Comparison of ENCODE assay signal across 14 mouse cellular contexts in the genomic region with DNA sequence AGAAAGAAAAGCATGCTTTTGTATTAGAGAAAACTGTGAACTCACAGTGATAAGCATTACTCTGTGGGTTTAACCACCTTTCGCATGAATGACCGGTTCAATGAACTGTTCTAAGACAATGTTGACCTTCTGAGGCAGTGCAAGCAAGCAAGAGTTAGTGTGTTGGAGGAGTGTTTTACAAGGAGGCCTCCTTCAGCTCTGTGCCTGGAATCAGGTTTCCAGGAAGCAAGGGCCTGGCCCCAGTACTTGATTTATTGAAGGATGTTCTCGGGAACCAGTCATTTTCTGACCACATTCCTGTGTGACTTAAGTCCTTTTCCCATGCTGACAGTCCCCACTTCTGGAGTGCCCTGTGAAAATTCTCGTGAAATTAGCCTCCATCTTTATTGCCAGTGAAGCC. TPM values are rescaled to one million over a fixed set of nuclear protein-coding genes. Genes with fewer than 3 reads are reported as not detected.
DNase-seq lines count a peak whose midpoint lies in the region; ATAC-seq lines count a peak whose summit lies in the region.
"Had no signal": no experiment of that assay in that cellular context is flagged by ENCODE, and none has a peak within 500 bp of the region (broad histone marks: within the 10 kb centered on the region; RNA-seq: fewer than 3 reads in every experiment).

No protein-coding gene starts in this region.

- H3K4me2 ChIP-seq in kidney, embryonic 14.5 days (replicated peaks; ENCODE audit: low read depth, low read length), result no peak overlapping the region
- no peak overlapping the region for H3K4me2 ChIP-seq in stomach, embryonic 15.5 days
- H3K4me2 ChIP-seq in forebrain, embryonic 11.5 days (ENCODE audit: low read depth, low read length, severe bottlenecking), result no peak overlapping the region
- H3K4me2 ChIP-seq: heart, embryonic 13.5 days; liver, embryonic 13.5 days; midbrain, embryonic 12.5 days had no signal

- no peak overlapping the region for H3K9ac ChIP-seq in kidney, embryonic 14.5 days (ENCODE audit: low read depth, low read length)
- no peak overlapping the region for H3K9ac ChIP-seq in stomach, embryonic 15.5 days
- no peak overlapping the region for H3K9ac ChIP-seq in forebrain, embryonic 11.5 days (ENCODE audit: low read length)
- H3K9ac ChIP-seq: heart, embryonic 13.5 days; liver, embryonic 13.5 days; midbrain, embryonic 12.5 days had no signal

- peaks cover 4% of the 10 kb centered on the region for H3K27me3 ChIP-seq in kidney, embryonic 14.5 days (ENCODE audit: control insufficient read depth, insufficient read depth, low read length)
- peaks cover 5% of the 10 kb centered on the region for H3K27me3 ChIP-seq in stomach, embryonic 15.5 days (replicated peaks)
- peaks cover 6% of the 10 kb centered on the region for H3K27me3 ChIP-seq in forebrain, embryonic 11.5 days (ENCODE audit: control insufficient read depth, insufficient read depth, low read length)

- H3K4me1 ChIP-seq in kidney, embryonic 14.5 days (ENCODE audit: control insufficient read depth, insufficient read depth, low read length), result peaks cover 27% of the 10 kb centered on the region
- H3K4me1 ChIP-seq in stomach, embryonic 15.5 days, result peaks cover 9% of the 10 kb centered on the region
- H3K4me1 ChIP-seq in forebrain, embryonic 11.5 days (replicated peaks; ENCODE audit: control insufficient read depth, insufficient read depth, low read length), result peaks cover 3% of the 10 kb centered on the region
- H3K4me1 ChIP-seq: liver, embryonic 13.5 days had no signal

- peak; percentile 79 for ATAC-seq in kidney, embryonic 14.5 days (ENCODE audit: low FRiP score, low TSS enrichment)
- ATAC-seq in stomach, embryonic 15.5 days (ENCODE audit: insufficient read depth, low FRiP score, low read depth), result peak; percentile 53
- ATAC-seq in forebrain, embryonic 11.5 days (replicated peaks; ENCODE audit: low FRiP score), result no peak
- ATAC-seq: activated CD4-positive, CD25-positive, alpha-beta regulatory T cell, adult 4 months had no signal

- peak overlapping the region; percentile 87 for H3K27ac ChIP-seq in kidney, embryonic 14.5 days (ENCODE audit: low read depth, low read length)
- H3K27ac ChIP-seq in stomach, embryonic 15.5 days, result no peak overlapping the region
- H3K27ac ChIP-seq in forebrain, embryonic 11.5 days (ENCODE audit: low read depth, low read length), result no peak overlapping the region
- H3K27ac ChIP-seq: heart, embryonic 13.5 days; hindbrain, embryonic 10.5 days; liver, embryonic 13.5 days; midbrain, embryonic 12.5 days had no signal

- H3K36me3 ChIP-seq in kidney, embryonic 14.5 days (ENCODE audit: control insufficient read depth, insufficient read depth, low read length), result no peaks in the 10 kb centered on the region
- no peaks in the 10 kb centered on the region for H3K36me3 ChIP-seq in stomach, embryonic 15.5 days
- H3K36me3 ChIP-seq in forebrain, embryonic 11.5 days (ENCODE audit: control insufficient read depth, insufficient read depth, low read length), result no peaks in the 10 kb centered on the region
- H3K36me3 ChIP-seq: heart, embryonic 13.5 days; hindbrain, embryonic 10.5 days; liver, embryonic 13.5 days; midbrain, embryonic 12.5 days had no signal

- no peaks in the 10 kb centered on the region for H3K9me3 ChIP-seq in kidney, embryonic 14.5 days (ENCODE audit: control insufficient read depth, low read length)
- no peaks in the 10 kb centered on the region for H3K9me3 ChIP-seq in stomach, embryonic 15.5 days
- H3K9me3 ChIP-seq in forebrain, embryonic 11.5 days (ENCODE audit: control insufficient read depth, low read length), result no peaks in the 10 kb centered on the region
- H3K9me3 ChIP-seq: heart, embryonic 13.5 days; hindbrain, embryonic 10.5 days; liver, embryonic 13.5 days; midbrain, embryonic 12.5 days had no signal

- H3K4me3 ChIP-seq in kidney, embryonic 14.5 days (ENCODE audit: low read length), result no peak overlapping the region
- no peak overlapping the region for H3K4me3 ChIP-seq in stomach, embryonic 15.5 days (replicated peaks)
- H3K4me3 ChIP-seq in forebrain, embryonic 11.5 days (ENCODE audit: low read depth, low read length), result no peak overlapping the region
- H3K4me3 ChIP-seq: gastrocnemius, adult 2 months; heart, embryonic 13.5 days; hindbrain, embryonic 10.5 days; liver, embryonic 13.5 days; midbrain, embryonic 12.5 days had no signal

- WGBS in kidney, embryonic 14.5 days, result 5% methylated on average over 4 of the region's 4 CpGs
- WGBS in stomach, embryonic 15.5 days, result 37% methylated on average over 4 of the region's 4 CpGs
- 50% methylated on average over 4 of the region's 4 CpGs for WGBS in forebrain, embryonic 11.5 days

- DNase-seq in kidney, postnatal 25 days, result no peak
- DNase-seq in embryo, embryonic 11 days, result peak; percentile 46
- DNase-seq in kidney, postnatal 14 days, result peak; percentile 35
- no peak for DNase-seq in retina, postnatal 1 day
- no peak for DNase-seq in forebrain, embryonic 11.5 days (ENCODE audit: low spot score)
- DNase-seq: cerebellum, adult 11 months; liver, embryonic 13.5 days had no signal

RNA-seq across cellular contexts. Expression of gene Oxtr, which starts 5.5 kb away (rescaled TPM):
- 4.0 and 8.2 TPM in 2 replicates for polyA plus RNA-seq in kidney, embryonic 14.5 days (2014; fragmentation: Nextera tagmentation; extraction: Ambion mirVana)
- polyA plus RNA-seq in stomach, embryonic 15.5 days (2015; fragmentation: Nextera tagmentation; extraction: Ambion mirVana), result 0.12 and 0.26 TPM in 2 replicates
- 0.12 and 0.13 TPM in 2 replicates for polyA plus RNA-seq in forebrain, embryonic 11.5 days (2014; fragmentation: Nextera tagmentation; extraction: Ambion mirVana)
- polyA plus RNA-seq: activated CD4-positive, CD25-positive, alpha-beta regulatory T cell, adult 4 months; liver, embryonic 13.5 days had no signal

RNA-seq across cellular contexts. Expression of gene Cav3, which starts 35.9 kb away (rescaled TPM):
- polyA plus RNA-seq in kidney, embryonic 14.5 days (2014; fragmentation: Nextera tagmentation; extraction: Ambion mirVana), result 0.31 and 0.56 TPM in 2 replicates
- 0.90 and 1.3 TPM in 2 replicates for polyA plus RNA-seq in stomach, embryonic 15.5 days (2015; fragmentation: Nextera tagmentation; extraction: Ambion mirVana)
- polyA plus RNA-seq in forebrain, embryonic 11.5 days (2014; fragmentation: Nextera tagmentation; extraction: Ambion mirVana), result 0.24 TPM in 1 of 2 replicates, not detected in the other
- polyA plus RNA-seq: activated CD4-positive, CD25-positive, alpha-beta regulatory T cell, adult 4 months; hindbrain, embryonic 10.5 days; midbrain, embryonic 12.5 days had no signal

Comparison
In these comparisons a context has a peak if more than half of its experiments do, and no peak if none do; other contexts are left out.
1. DNase-seq: peak in embryo, embryonic 11 days (single experiment) and kidney, postnatal 14 days (single experiment); none in kidney, postnatal 25 days (0 of 2), retina, postnatal 1 day (single experiment) and forebrain, embryonic 11.5 days (single experiment).